Mouse (Mus musculus): Measurements from ENCODE around the gene Ube2g2.
"Not testable (repeated sequence)": the region's sequence is repeated elsewhere in the genome, so short reads cannot be mapped to it uniquely, and the experiment has no call there.

GRCm38 (mm10) chr10:77690356-77690807, 68.3 kb downstream of the Ube2g2 start, which contains the start of gene Gm19402:
- not testable (repeated sequence) for TF ChIP-seq GATA1 (IDR thresholded peaks at IDR 0.05; ENCODE audit: borderline replicate concordance, low read length); FLI1 (IDR thresholded peaks at IDR 0.05; ENCODE audit: low read length)

All from megakaryocyte, embryonic 14.5 days (primary cell).